ENCODE assay signal across 26 mouse cellular contexts in the genomic region with DNA sequence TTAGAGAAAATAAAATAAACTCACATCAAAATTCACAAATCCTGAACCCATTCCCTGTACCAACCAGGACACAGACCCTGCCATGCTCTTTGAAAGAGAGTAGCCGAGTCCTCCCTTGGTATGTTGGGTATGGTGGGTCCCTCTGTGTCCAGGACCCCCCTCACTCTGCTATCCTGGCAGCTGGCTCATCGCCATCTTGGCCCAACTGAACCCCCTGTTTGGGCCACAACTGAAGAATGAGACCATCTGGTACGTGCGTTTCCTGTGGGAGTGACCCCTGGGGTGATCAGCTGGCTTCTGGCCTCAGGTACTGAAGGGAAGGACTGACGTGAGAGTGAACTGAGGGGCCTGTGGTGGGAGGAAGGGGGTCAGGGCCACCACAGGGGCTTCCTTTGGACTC. TPM values are rescaled to one million over a fixed set of nuclear protein-coding genes. Genes with fewer than 3 reads are reported as not detected.
DNase-seq lines count a peak whose midpoint lies in the region; TF ChIP-seq lines count a peak whose summit lies in the region.
"Had no signal": no experiment of that assay in that cellular context is flagged by ENCODE, and none has a peak within 500 bp of the region (broad histone marks: within the 10 kb centered on the region; RNA-seq: fewer than 3 reads in every experiment).

No protein-coding gene starts in this region.

- DNase-seq in cerebellum, adult 11-12 months = peak; percentile 68
- DNase-seq in cerebellum, postnatal 36 days = no peak
- no peak for DNase-seq in gastrocnemius, adult 2 months
- DNase-seq in gastrocnemius, adult 8-10 months (ENCODE audit: low spot score in 2 of 2) = no peak
- DNase-seq in left cerebral cortex, postnatal 4 days = peak; percentile 25
- DNase-seq in left cerebral cortex, adult 8-10 months (ENCODE audit: low spot score in 2 of 2) = no peak
- peak; percentile 31 for DNase-seq in induced T-regulatory cell, adult 2 months (ENCODE audit: low read depth)
- DNase-seq in ovary, adult 18-20 months (ENCODE audit: low spot score) = no peak

- no peak for TF ChIP-seq CTCF in gastrocnemius, adult 2 months (IDR thresholded peaks at IDR 0.05)

- intact Hi-C loops in gastrocnemius, adult 2 months (cut with DNase I) = loop anchor here (2.0 to 5.0 kb wide), 2 partner anchors 103 to 232 kb away; a partner anchor contains a TSS
- intact Hi-C loops in left cerebral cortex, postnatal 4 days (cut with DNase I) = loop anchor here (5.0 kb wide), 1 partner anchor 363 kb away; no protein-coding TSS in a partner anchor

- peak overlapping the region; percentile 95 for H3K27ac ChIP-seq in gastrocnemius, adult 2 months
- H3K27ac ChIP-seq: forebrain, embryonic 13.5 days; heart, adult 2 months; heart, embryonic 13.5 days; hindbrain, embryonic 10.5 days; hindbrain, postnatal 0 days; kidney, postnatal 0 days; limb, embryonic 13.5 days; macrophage had no signal

- H3K4me3 ChIP-seq in gastrocnemius, adult 2 months = no peak overlapping the region
- H3K4me3 ChIP-seq: forebrain, embryonic 13.5 days; heart, adult 2 months; heart, embryonic 13.5 days; hindbrain, embryonic 10.5 days; limb, embryonic 13.5 days; myocyte had no signal

RNA-seq across cellular contexts. Expression of a gene that starts 2.4 kb away (rescaled TPM):
- 10 to 100 TPM; 48.3 to 53.7 TPM for total RNA-seq in gastrocnemius, adult 2 months (2021)
- 10 to 100 TPM; 41.6 to 49.2 (median 43.6) TPM for total RNA-seq in gastrocnemius, adult 8-10 months (2022)
- 100 to 1,000 TPM; 254 to 288 TPM for total RNA-seq in left cerebral cortex, postnatal 4 days (2021)
- total RNA-seq in left cerebral cortex, adult 8-10 months (2022) = 100 to 1,000 TPM; 400 to 422 (median 415) TPM
- total RNA-seq: megakaryocyte-erythroid progenitor cell, adult 5-6 weeks; MEL had no signal

RNA-seq across cellular contexts. Expression of a gene that starts 14.7 kb away (rescaled TPM):
- total RNA-seq in gastrocnemius, adult 2 months (2021) = 10 to 100 TPM; 17.1 to 20.2 TPM
- total RNA-seq in gastrocnemius, adult 8-10 months (2022) = 10 to 100 TPM; 20.8 to 25.0 (median 22.9) TPM
- 10 to 100 TPM; 28.8 to 35.0 TPM for total RNA-seq in left cerebral cortex, postnatal 4 days (2021)
- total RNA-seq in left cerebral cortex, adult 8-10 months (2022) = 10 to 100 TPM; 41.6 to 55.1 (median 46.4) TPM
- total RNA-seq: MEL had no signal

RNA-seq across cellular contexts. Expression of a gene that starts 32.7 kb away (rescaled TPM):
- total RNA-seq in gastrocnemius, adult 2 months (2021) = 10 to 100 TPM; 13.9 to 22.2 TPM
- total RNA-seq in gastrocnemius, adult 8-10 months (2022) = 10 to 100 TPM in 2 of 4 experiments, 1 to 10 TPM in 2; 7.5 to 24.6 (median 14.4) TPM
- total RNA-seq in left cerebral cortex, postnatal 4 days (2021) = 1 to 10 TPM; 6.9 to 7.0 TPM
- total RNA-seq in left cerebral cortex, adult 8-10 months (2022) = 10 to 100 TPM; 16.1 to 17.3 (median 16.9) TPM
- total RNA-seq: MEL had no signal

RNA-seq across cellular contexts. Expression of a gene that starts 49.5 kb away (rescaled TPM):
- total RNA-seq in gastrocnemius, adult 2 months (2021) = not detected
- total RNA-seq in gastrocnemius, adult 8-10 months (2022) = not detected
- total RNA-seq in left cerebral cortex, postnatal 4 days (2021) = not detected
- not detected for total RNA-seq in left cerebral cortex, adult 8-10 months (2022)
- total RNA-seq: adrenal gland, postnatal 25 days; gastrocnemius, postnatal 25 days; heart, adult 2 months; heart, postnatal 14 days; hindbrain, postnatal 0 days; layer of hippocampus, adult 8-10 months; layer of hippocampus, postnatal 25 days; left cerebral cortex, postnatal 14 days; megakaryocyte-erythroid progenitor cell, adult 5-6 weeks; MEL; midbrain, postnatal 0 days had no signal

RNA-seq across cellular contexts. Expression of a gene that starts 53.8 kb away (rescaled TPM):
- 10 to 100 TPM; 27.8 to 33.5 TPM for total RNA-seq in gastrocnemius, adult 2 months (2021)
- 10 to 100 TPM; 28.9 to 35.0 (median 33.6) TPM for total RNA-seq in gastrocnemius, adult 8-10 months (2022)
- 10 to 100 TPM; 27.1 to 28.6 TPM for total RNA-seq in left cerebral cortex, postnatal 4 days (2021)
- total RNA-seq in left cerebral cortex, adult 8-10 months (2022) = 10 to 100 TPM; 62.2 to 67.3 (median 64.6) TPM
- total RNA-seq: MEL had no signal

Comparison
In these comparisons a context has a peak if more than half of its experiments do, and no peak if none do; other contexts are left out.
1. DNase-seq: peak in cerebellum, adult 11-12 months (single experiment), left cerebral cortex, postnatal 4 days (single experiment) and induced T-regulatory cell, adult 2 months (single experiment); none in cerebellum, postnatal 36 days (0 of 2), gastrocnemius, adult 2 months (single experiment), gastrocnemius, adult 8-10 months (0 of 2), left cerebral cortex, adult 8-10 months (0 of 2) and ovary, adult 18-20 months (single experiment).
2. RNA of a gene that starts 2.4 kb away (total RNA-seq): 400 to 422 TPM in left cerebral cortex, adult 8-10 months and 254 to 288 TPM in left cerebral cortex, postnatal 4 days; 48.3 to 53.7 TPM in gastrocnemius, adult 2 months and 41.6 to 49.2 TPM in gastrocnemius, adult 8-10 months; every median in the first group is over 4 times any median in the second.